Mouse (Mus musculus) liver, embryonic 13.5 days (tissue): ENCODE measurements around the gene Thrb. TPM values are rescaled to one million over a fixed set of nuclear protein-coding genes. Genes with fewer than 3 reads are reported as not detected.

Experiments
- ATAC-seq: fragments of 200-750 bp; cut with Nextera tagmentation; 2 replicates; pipeline ENCODE4 v1.8.0; 2017; ENCODE audit warnings: low read depth, mild to moderate bottlenecking, moderate number of reproducible peaks, moderate library complexity
- DNase-seq: peaks from one replicate; pipeline ENCODE4 v3.0.0; 2022
- H3K27ac ChIP-seq: fragments of 300-500 bp; sonication (generic); 2 replicates; pipeline ENCODE4 v1.5.1; 2015; ENCODE audit warnings: moderate library complexity, mild to moderate bottlenecking, inconsistent platforms
- H3K27me3 ChIP-seq: fragments of 300-500 bp; sonication (generic); 2 replicates; pipeline ENCODE4 v1.6.1; 2015; ENCODE audit warnings: mild to moderate bottlenecking, inconsistent platforms
- H3K36me3 ChIP-seq: fragments of 300-500 bp; sonication (generic); 2 replicates; pipeline ENCODE4 v1.6.1; 2015; ENCODE audit warnings: mild to moderate bottlenecking, inconsistent platforms
- H3K4me1 ChIP-seq: fragments of 300-500 bp; sonication (generic); replicated peaks from 2 replicates; pipeline ENCODE4 v1.6.1; 2015; ENCODE audit warnings: inconsistent platforms
- H3K4me2 ChIP-seq: fragments of 300-500 bp; sonication (generic); 2 replicates; pipeline ENCODE4 v1.6.1; 2015; ENCODE audit warnings: inconsistent platforms, mild to moderate bottlenecking, moderate library complexity
- H3K4me3 ChIP-seq: fragments of 300-500 bp; sonication (generic); replicated peaks from 2 replicates; pipeline ENCODE4 v1.5.1; 2015; ENCODE audit warnings: mild to moderate bottlenecking, inconsistent platforms
- H3K9ac ChIP-seq: fragments of 300-500 bp; sonication (generic); 2 replicates; pipeline ENCODE4 v1.6.1; 2015; ENCODE audit warnings: mild to moderate bottlenecking, inconsistent platforms
- H3K9me3 ChIP-seq: fragments of 300-500 bp; sonication (generic); replicated peaks from 2 replicates; pipeline ENCODE4 v1.6.1; 2016; ENCODE audit warnings: inconsistent platforms
- WGBS: fragments of 180-500 bp; shearing (Covaris S2); methylation state at CpG from one replicate; pipeline ENCODE4 v1.1.7; 2015; ENCODE audit not compliant: insufficient replicate concordance; 5-methylcytosine and 5-hydroxymethylcytosine counted together
- polyA plus RNA-seq: library from polyadenylated mRNA; unstranded; fragments of >200 nt; fragmentation: Nextera tagmentation; extraction: Ambion mirVana; gene quantifications from 2 replicates; pipeline ENCODE4 v1.2.1, GENCODE M21; 2015

The Thrb gene
- polyA plus RNA-seq, 1 experiment from 2014 or later: 1.3 TPM

- Histone ChIP-seq H3K36me3 (no peaks in the 10 kb centered on the region), H3K27me3 (no peaks in the 10 kb centered on the region), H3K4me2 (no peak overlapping the region), H3K4me1 (no peaks in the 10 kb centered on the region), H3K9me3 (no peaks in the 10 kb centered on the region), H3K27ac (no peak overlapping the region), H3K4me3 (no peak overlapping the region), H3K9ac (no peak overlapping the region)
- no peak for ATAC-seq
- DNase-seq: no peak
- WGBS: 67% methylated on average over 5 of the region's 5 CpGs
Measured at GRCm38 (mm10) chr14:18016604-18017003, 356.5 kb downstream of the Thrb start.

GRCm38 (mm10) chr14:18020128-18020527 lies 360.1 kb downstream of the Thrb start:
- no peaks in the 10 kb centered on the region for H3K27me3 ChIP-seq
- 57% methylated on average over 4 of the region's 4 CpGs for WGBS
- no peaks in the 10 kb centered on the region for H3K9me3 ChIP-seq
- ATAC-seq: no peak
- no peak overlapping the region for H3K9ac ChIP-seq
- no peak overlapping the region for H3K4me2 ChIP-seq
- H3K36me3 ChIP-seq: no peaks in the 10 kb centered on the region
- no peak overlapping the region for H3K27ac ChIP-seq
- H3K4me3 ChIP-seq: no peak overlapping the region
- DNase-seq: no peak
- no peaks in the 10 kb centered on the region for H3K4me1 ChIP-seq

DNA sequence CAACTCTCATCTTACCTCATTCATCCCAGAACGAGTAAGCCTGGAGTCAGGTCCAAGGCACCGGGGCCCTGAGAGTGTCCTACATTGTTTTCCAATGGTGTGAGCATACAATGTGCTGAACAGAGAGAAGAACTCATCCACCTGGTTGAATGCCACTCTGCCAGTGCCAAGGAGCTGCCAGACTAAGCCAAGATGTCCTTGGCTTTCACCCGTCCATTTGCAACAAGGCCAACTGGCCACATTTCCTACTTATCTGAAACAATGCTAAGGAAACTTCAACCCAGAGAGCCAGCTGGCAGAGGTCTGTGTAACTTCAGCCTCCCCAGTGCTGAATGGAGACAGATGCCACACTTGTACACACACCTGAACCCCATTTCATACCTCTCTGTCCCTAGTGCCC lies 360.6 kb downstream of the Thrb start:
- Histone ChIP-seq H3K27ac (no peak overlapping the region), H3K27me3 (no peaks in the 10 kb centered on the region), H3K9ac (no peak overlapping the region), H3K4me2 (no peak overlapping the region), H3K4me3 (no peak overlapping the region), H3K9me3 (no peaks in the 10 kb centered on the region), H3K36me3 (no peaks in the 10 kb centered on the region), H3K4me1 (no peaks in the 10 kb centered on the region)
- ATAC-seq (no peak), DNase-seq (no peak)
- WGBS: 61% methylated on average over 3 of the region's 3 CpGs

DNA sequence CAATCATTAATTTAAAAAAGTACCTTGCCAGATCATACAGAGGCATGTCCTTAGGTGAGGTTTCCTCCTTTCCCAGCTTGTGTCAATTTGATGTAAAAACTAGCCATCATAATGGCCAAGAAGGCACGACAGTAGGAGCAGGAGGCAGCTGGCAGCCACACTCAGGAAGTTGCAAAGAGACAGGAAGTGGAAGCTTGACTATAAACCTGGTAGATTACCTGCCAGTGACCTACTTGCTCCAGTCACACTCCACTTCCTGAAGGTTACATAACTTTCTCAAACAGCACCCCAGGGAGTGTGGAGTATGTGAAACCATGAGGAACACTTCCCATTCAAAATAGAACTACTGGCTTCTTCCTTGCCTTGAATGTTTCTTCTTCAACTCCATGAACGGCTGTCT lies 361.7 kb downstream of the Thrb start:
- DNase-seq (no peak), ATAC-seq (no peak)
- no peaks in the 10 kb centered on the region for H3K27me3 ChIP-seq
- H3K36me3 ChIP-seq: no peaks in the 10 kb centered on the region
- H3K4me3 ChIP-seq: no peak overlapping the region
- no peak overlapping the region for H3K9ac ChIP-seq
- H3K4me1 ChIP-seq: no peaks in the 10 kb centered on the region
- H3K4me2 ChIP-seq: no peak overlapping the region
- no peaks in the 10 kb centered on the region for H3K9me3 ChIP-seq
- WGBS: 34% methylated on average over 2 of the region's 2 CpGs
- H3K27ac ChIP-seq: no peak overlapping the region

GRCm38 (mm10) chr14:18022351-18022750 lies 362.3 kb downstream of the Thrb start:
- no peak for DNase-seq
- Histone ChIP-seq H3K36me3 (no peaks in the 10 kb centered on the region), H3K4me2 (no peak overlapping the region)

GRCm38 (mm10) chr14:18027867-18028266 lies 367.8 kb downstream of the Thrb start:
- no peak overlapping the region for H3K27ac ChIP-seq
- ATAC-seq (no peak), DNase-seq (no peak)
- H3K4me2 ChIP-seq: no peak overlapping the region
- no peak overlapping the region for H3K9ac ChIP-seq
- 54% methylated on average over 1 of the region's 1 CpGs for WGBS
- H3K9me3 ChIP-seq: no peaks in the 10 kb centered on the region
- H3K27me3 ChIP-seq: no peaks in the 10 kb centered on the region
- no peaks in the 10 kb centered on the region for H3K36me3 ChIP-seq
- no peaks in the 10 kb centered on the region for H3K4me1 ChIP-seq
- H3K4me3 ChIP-seq: no peak overlapping the region

More at GRCm38 (mm10) chr14:18022351-18022750, 362.3 kb downstream of the Thrb start:
- Histone ChIP-seq H3K27me3 (no peaks in the 10 kb centered on the region), H3K4me1 (no peaks in the 10 kb centered on the region), H3K9me3 (no peaks in the 10 kb centered on the region), H3K4me3 (no peak overlapping the region), H3K27ac (no peak overlapping the region), H3K9ac (no peak overlapping the region)
- no peak for ATAC-seq

GRCm38 (mm10) chr14:18029181-18029932 lies 369.3 kb downstream of the Thrb start:
- Histone ChIP-seq H3K9me3 (no peaks in the 10 kb centered on the region), H3K4me2 (no peak overlapping the region), H3K4me1 (no peaks in the 10 kb centered on the region), H3K36me3 (no peaks in the 10 kb centered on the region), H3K27me3 (no peaks in the 10 kb centered on the region), H3K27ac (no peak overlapping the region), H3K9ac (no peak overlapping the region), H3K4me3 (no peak overlapping the region)
- DNase-seq (no peak), ATAC-seq (no peak)
- 36% methylated on average over 2 of the region's 2 CpGs for whole genome bisulfite sequencing

- 49% methylated on average over 3 of the region's 3 CpGs for WGBS
- no peaks in the 10 kb centered on the region for H3K36me3 ChIP-seq
- H3K9ac ChIP-seq: no peak overlapping the region
- H3K27me3 ChIP-seq: no peaks in the 10 kb centered on the region
- H3K4me2 ChIP-seq: no peak overlapping the region
- H3K4me1 ChIP-seq: no peaks in the 10 kb centered on the region
- DNase-seq (no peak), ATAC-seq (no peak)
- H3K27ac ChIP-seq: no peak overlapping the region
- H3K4me3 ChIP-seq: no peak overlapping the region
- no peaks in the 10 kb centered on the region for H3K9me3 ChIP-seq
Measured at GRCm38 (mm10) chr14:18031941-18032340, 371.9 kb downstream of the Thrb start.

- no peaks in the 10 kb centered on the region for H3K27me3 ChIP-seq
- no peak overlapping the region for H3K27ac ChIP-seq
- H3K4me1 ChIP-seq: no peaks in the 10 kb centered on the region
- no peak overlapping the region for H3K4me2 ChIP-seq
- H3K36me3 ChIP-seq: no peaks in the 10 kb centered on the region
- no peak overlapping the region for H3K9ac ChIP-seq
- no peak for ATAC-seq
- DNase-seq: no peak
- 55% methylated on average over 5 of the region's 5 CpGs for WGBS
- no peaks in the 10 kb centered on the region for H3K9me3 ChIP-seq
- no peak overlapping the region for H3K4me3 ChIP-seq
Measured at GRCm38 (mm10) chr14:18036573-18036972, 376.5 kb downstream of the Thrb start.

DNA sequence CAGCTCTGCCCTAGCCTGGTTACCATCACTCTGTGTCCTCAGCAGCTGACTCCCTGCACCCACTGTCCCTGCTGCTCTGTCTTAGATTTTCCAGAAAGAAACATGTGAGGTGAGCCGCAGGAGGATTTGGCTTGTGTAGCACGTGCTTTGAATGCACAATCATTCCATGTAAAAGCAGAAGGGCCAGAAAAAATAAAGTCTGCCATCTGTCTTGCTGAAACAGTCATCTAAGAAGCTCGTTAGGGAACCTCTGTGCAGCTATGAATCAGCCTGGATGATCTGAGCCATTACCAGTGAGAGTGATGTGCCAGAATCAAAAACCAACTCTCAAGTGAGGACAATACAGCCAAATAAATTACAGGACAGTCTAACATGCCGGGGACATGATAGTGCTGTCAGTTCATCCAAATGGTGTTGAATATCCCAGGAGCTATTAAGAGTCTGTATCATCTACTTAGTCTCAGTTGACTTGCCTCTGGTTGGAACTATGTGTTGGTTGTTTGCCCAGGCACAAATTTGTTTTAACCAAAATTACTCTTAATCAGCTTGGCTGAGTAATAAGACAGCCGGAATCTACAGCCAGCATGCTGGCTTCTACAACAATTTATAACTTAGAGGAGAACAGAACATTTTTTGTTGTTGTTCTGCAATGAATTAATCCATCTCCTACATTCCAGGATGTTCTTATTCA lies 402.2 kb downstream of the Thrb start:
- no peaks in the 10 kb centered on the region for H3K4me1 ChIP-seq
- no peak overlapping the region for H3K27ac ChIP-seq
- no peak for ATAC-seq
- DNase-seq: no peak
- H3K27me3 ChIP-seq: no peaks in the 10 kb centered on the region
- no peak overlapping the region for H3K4me3 ChIP-seq
- H3K36me3 ChIP-seq: no peaks in the 10 kb centered on the region
- no peak overlapping the region for H3K9ac ChIP-seq
- no peak overlapping the region for H3K4me2 ChIP-seq
- no peaks in the 10 kb centered on the region for H3K9me3 ChIP-seq
- 51% methylated on average over 5 of the region's 5 CpGs for WGBS
